Mouse (Mus musculus): ENCODE data around the gene BC025920.

DNA sequence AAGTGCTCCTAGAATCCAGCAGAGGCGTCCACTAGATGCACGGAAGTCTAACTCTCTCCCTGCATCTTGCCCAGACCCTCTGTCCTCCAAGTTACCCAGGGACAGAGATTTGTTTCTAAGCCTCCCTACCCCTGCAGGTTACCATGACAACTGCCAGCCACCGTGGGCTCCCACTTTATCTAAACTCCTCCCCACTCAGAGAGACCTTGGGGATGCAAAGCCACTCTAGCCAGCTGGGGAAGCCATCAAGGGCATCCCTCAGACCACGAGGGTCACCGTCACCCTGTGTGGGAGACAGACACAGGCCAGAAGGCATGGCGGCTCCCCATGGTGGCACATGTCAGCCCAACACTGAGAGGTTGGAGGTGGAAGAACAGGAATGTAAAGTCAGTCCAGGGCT is 22.7 kb upstream of the BC025920 start:
- no peak for TF ChIP-seq ELF1 (IDR thresholded peaks at IDR 0.05; ENCODE audit: low read depth, low read length)
- no peak for TF ChIP-seq CTCF (conservative IDR thresholded peaks at IDR 0.05 in 1 of 2, IDR thresholded peaks at IDR 0.05 in 1 of 2; ENCODE audit: low read depth in 2 of 2, low read length in 2 of 2)
- TF ChIP-seq HCFC1 (IDR thresholded peaks at IDR 0.05; ENCODE audit: low read depth, low read length): no peak
- TF ChIP-seq POLR2AphosphoS2 (IDR thresholded peaks at IDR 0.05; ENCODE audit: low read depth, low read length): no peak
- TF ChIP-seq POLR2A (IDR thresholded peaks at IDR 0.05; ENCODE audit: low read depth, low read length): no peak
- TF ChIP-seq MAFK (IDR thresholded peaks at IDR 0.05; ENCODE audit: insufficient replicate concordance, low read length): no peak
- TF ChIP-seq ZKSCAN1 (IDR thresholded peaks at IDR 0.05; ENCODE audit: borderline replicate concordance, low read depth, low read length): no peak
- TF ChIP-seq SIN3A (IDR thresholded peaks at IDR 0.05; ENCODE audit: low read length): no peak
- no peak for TF ChIP-seq E2F4 (IDR thresholded peaks at IDR 0.05; ENCODE audit: insufficient replicate concordance, low read depth, low read length)
- TF ChIP-seq USF2 (conservative IDR thresholded peaks at IDR 0.05; ENCODE audit: low read depth, low read length): no peak
- TF ChIP-seq NRF1 (IDR thresholded peaks at IDR 0.05; ENCODE audit: low read depth, low read length): no peak
- no peak for TF ChIP-seq MAZ (IDR thresholded peaks at IDR 0.05; ENCODE audit: low read depth, low read length)
- no peak for TF ChIP-seq KAT2A (IDR thresholded peaks at IDR 0.05; ENCODE audit: insufficient replicate concordance, low read length)
- no peak for TF ChIP-seq TCF12 (IDR thresholded peaks at IDR 0.05; ENCODE audit: low read depth, low read length)

All from CH12.LX (cell line).